Mouse (Mus musculus): ENCODE results near the gene Edem1.
A peak's percentile ranks its signal among the peaks of the same experiment; 100 is the strongest.

Edem1 gene

DNA sequence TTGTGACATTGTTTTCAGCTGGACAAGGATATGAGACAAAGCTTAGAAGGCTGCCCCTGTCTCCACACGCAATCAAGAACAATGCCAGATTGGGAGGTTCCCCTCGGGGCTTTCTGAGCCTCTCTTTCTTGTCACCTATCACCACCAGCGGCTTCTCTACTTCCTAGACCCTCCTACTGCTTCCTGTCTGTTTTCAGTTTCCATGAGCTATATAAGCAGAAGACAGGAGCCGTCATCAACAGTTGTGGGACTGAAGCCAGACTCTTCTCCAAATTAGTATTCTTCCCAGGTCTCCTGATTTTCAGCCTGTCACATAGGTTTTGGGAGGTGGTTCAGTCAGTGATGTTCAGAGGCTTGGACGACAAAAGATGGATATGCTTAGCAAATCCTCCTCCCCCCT, 47.6 kb downstream of the Edem1 start:
- peak; percentile 48 for DNase-seq

DNA sequence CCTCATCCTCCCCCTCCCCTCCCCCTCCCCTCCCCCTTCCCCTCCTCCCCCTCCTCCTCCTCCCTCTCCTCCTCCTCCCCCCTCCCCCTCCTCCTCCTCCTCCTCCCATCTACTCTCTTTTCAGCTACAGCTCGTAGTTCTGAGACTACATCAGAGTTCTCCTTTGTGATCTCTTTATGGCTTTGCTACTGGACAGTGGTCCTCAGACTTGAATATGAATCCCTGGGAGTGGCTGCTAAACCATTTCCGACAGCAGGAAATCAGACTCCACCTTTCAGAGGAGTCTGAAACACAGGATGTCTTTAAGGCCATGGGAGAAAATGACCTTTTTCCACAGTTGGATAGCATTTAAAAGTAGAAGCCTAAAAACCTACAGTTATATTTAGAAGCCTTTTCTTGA, 48.0 kb downstream of the Edem1 start:
- DNase-seq, result no peak

DNA sequence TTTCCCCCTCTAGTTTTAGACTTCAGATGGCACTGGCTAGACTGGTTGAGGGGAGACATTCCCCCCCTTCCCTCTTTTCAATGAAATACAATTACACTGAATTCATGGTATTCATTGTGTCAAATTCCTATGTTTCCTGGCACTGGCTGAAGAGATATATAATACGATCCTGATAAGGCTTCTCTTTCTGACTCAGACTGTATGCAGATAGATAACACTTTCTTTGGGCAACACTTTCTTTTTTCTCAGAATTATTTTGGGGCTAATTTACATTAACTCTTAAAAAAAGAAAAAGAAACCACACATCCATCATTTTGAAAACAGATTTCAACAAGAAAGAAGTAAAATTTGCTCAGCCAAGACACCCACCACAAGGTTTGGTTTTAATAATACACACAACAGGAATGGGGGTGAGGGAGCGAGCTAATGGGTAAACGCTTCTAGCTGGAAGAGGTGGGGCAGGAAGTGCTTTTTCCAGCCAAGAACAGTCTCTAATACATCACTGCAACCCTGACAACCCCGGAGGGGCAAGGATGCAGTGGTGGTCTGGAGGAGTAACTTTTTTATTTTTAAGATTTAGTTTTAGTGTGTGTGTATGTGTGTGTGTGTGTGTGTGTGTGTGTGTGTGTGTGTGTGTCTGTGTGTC, 52.0 kb downstream of the Edem1 start:
- no peak for DNase-seq

DNA sequence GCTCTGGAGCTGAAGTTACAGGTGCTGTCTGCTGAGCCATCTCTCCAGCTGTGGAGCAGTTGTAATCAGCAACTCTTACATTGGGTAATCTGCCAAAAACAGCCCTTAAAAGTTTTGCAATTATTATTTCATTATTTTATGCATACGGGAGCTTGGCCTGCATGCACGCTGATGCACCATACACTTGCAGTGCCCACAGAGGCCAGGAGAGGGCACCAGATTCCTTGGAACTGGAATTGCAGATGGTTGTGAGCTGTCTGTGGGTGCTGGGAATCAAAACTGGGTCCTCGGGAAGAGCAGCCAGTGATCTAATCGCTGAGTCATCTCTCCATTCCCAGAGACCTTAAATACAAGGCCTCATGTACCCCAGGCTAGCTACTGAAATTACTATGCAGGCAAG, 52.6 kb downstream of the Edem1 start:
- peak; percentile 31 for DNase-seq

DNA sequence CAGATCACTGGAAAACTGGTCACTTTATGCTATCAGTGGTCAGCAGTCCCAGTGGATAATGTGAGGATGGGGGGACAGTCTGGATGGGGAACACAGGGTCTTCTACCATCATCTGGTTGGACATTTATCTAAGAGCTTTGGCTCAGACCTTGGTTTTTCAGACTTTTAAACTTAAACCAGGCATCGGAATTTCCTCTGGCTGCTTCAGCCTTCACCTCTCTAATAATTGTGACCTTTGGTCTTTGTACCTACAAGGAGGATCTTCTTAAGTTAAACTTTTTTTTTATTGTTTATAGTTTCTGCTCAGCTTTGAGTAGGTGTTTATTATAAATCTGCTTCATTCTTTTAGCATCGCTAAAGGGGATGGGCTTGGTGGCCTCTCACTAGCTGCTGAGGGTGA, 55.4 kb downstream of the Edem1 start:
- no peak for DNase-seq

DNA sequence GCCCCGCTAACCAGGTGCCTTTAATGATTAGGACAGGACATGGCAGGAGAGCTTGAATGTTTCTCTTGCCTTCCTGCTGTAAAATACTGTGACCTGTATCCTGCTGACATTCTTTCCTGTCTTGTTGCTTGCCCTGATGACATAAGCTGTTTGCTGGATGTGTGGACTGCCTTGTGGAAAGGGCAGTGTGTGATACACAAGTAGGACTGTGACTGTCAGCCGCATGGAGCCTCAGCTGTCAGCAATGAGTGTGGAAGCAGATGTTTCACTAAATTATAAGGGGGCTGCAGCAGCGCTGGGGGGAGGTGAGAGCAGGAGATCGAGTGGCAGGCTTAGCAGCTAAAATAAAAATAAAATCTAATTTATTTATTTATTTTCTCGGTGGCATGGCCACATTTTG, 56.2 kb downstream of the Edem1 start:
- DNase-seq, result no peak

DNA sequence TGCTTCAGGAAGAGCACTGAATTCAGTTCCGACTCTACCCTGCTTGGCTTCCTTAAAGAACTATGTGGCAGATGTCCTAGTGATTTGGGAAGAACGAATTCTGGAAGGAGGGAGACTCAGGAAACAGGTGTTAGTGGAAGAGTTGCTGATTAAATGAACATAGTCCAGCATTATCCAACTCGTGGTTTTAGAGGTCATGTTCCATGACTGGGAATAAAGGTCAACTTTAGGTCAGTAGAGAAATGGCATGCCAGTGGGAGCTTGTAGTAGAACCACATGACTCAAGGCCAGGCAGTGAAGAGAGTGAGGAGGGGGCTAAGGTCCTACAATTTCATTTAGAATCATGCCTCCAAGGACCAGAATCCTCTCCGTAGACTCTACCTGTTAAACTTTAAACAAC, 57.9 kb downstream of the Edem1 start:
- DNase-seq, result no peak

DNA sequence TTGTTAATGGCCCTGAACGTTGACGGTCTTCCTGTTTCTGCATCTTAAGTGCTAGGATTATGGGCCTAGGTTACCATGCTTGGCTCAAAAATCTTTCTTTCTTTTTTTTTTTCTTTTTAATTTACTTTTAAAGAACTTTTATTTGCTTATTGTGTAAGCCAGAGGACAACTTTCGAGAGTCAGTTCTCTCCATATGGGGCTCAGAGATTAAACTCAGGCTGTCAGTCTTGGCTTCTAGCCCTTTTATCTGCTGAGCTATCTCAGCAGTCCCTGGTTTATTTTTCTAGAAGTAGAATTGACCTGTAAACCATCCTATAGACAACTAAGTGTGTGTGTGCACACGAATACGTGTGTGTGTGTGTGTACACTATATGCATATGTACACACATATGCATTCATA, 64.1 kb downstream of the Edem1 start:
- DNase-seq, result no peak

DNA sequence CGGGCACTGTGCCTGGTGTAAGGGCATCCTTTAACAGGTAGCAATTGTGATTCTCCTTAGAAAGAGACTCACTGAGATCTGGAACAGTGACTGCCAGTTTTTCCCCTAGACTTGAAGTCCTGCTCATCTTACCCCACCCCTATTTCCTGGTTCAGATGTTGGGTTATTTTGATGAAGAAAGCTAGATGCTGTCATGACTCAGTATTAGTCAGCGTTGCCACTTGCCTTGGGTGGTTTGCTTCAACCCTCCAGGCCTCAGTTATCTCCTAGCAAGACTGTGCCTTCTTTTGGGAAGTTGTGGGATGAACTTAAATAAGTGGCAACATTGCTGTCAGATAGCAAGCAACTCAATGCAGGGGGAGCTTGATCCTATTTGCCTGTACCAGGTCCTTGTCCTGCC, 66.7 kb downstream of the Edem1 start:
- DNase-seq, result no peak

DNA sequence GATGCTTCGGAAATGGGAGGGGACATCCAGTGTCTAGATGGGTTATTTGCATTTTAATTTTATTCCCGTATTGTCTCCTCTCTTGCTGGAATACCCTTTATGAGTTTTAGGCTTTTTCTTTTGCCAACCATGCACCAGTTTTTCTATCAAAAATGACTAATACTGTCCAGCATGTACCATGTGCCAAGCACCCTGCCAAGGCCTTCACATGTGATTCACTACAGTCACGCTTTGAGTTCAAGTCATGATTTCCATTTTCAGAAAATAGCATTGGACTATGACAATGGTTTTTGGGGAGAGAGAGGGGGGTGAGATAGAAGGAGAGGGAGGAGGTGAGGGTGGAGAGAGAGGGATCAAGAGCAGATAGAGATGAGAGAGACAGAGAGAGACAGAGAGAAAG, 67.5 kb downstream of the Edem1 start:
- DNase-seq, result no peak

DNA sequence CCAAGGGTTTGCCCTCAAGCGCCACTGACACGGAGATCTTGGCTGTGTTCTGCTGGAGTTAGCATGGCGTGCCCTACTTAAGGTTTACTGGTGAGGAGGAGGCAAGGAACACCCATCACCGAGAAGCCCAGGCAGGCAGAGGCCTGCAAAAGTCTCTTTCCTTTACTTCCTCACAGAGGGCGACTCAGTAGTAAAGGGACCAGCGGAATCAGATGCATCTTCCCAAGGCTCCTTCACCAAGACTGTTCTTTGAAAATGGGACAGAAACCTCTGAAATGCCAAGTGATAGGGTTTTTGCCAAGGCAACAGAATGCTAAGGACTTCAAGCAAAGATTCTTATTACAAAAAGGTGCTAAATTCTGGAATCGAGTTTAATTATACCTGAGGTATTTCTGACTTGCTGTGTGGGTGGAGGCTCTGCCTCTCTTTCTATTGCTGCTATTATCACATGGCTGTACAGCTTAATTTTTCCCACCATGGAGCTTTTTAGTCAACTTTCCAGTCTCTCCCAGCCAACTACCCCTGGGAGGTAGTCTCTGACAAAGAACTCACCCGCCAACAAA, 68.2 kb downstream of the Edem1 start:
- no peak for DNase-seq

DNA sequence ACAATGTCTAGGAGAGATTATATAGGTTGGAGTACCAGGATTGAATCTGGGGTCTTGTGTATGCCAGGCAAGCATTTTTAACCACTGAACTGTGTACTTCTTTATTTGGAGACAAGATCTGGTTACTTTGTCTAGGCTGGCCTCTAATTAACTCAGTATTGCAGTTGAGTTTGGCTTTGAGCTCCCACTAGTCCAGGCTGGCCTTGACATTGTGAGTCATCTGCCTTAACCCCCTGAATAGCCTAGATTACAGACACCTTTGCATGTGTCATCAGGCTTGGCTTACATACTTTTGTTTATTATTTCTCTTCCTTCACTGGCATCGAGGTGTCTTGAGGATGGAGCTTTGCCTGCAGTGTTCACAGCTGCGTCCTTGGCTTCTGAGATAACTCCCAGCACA, 70.8 kb downstream of the Edem1 start:
- DNase-seq, result no peak

DNA sequence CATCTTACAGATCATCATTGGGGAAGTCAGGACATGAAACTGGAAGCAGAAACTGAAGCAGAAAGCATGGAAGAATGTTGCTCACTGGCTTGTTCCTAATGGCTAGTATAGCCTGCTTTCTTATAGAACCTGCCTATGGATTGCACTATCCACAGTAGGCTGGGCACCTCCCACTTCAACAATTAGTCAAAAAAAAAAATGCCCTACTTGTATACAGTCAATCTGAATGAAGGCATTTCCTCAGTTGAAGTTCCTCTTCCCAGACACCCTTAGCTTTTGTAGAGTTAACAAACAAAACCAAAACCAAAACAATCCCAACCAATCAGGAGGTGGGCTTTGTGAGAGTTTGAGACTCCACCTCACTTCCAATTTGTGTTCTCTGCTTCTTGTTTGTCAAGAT, 73.7 kb downstream of the Edem1 start:
- DNase-seq, result no peak

DNA sequence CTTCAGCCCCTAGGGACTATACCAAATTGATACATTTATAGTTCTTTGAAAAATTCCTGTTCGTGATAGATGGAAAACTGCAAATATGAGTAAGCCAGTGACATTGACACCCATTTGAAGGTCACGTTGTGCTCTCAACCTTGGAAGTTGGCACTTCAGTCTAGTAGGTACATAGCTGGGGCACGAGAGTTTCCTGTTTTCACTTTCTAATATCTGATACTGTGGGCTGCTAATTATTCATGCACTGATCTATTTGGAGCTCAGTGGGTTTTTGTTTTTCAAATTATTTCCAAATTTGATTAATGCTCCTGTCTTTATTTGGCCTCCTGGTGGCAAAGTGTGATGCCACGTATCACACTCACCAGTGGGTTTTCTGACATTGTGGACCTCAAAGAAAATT, 74.8 kb downstream of the Edem1 start:
- no peak for DNase-seq

DNA sequence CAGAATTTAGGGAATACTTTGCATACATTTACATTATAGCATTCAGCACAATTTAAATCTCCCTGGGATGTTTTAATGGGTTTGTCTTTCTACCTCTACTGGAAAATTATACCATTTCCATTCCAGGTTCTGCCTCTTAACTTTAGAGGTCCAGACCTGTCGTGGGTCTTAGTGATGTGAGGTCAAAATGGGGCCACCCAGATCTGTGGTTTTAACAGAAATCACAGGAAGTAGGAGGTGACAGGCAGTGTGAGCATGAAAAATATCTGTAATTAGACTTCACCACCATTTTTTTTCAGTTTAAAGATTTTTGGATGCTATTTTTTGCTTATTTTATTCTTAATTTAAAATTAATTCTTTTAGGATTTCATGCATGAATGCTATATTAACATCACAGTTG, 78.1 kb downstream of the Edem1 start:
- no peak for DNase-seq

Measured in thymus, postnatal 25 days (tissue).